Mouse (Mus musculus): ENCODE data around the gene Hs2st1.

Gene Hs2st1

DNA sequence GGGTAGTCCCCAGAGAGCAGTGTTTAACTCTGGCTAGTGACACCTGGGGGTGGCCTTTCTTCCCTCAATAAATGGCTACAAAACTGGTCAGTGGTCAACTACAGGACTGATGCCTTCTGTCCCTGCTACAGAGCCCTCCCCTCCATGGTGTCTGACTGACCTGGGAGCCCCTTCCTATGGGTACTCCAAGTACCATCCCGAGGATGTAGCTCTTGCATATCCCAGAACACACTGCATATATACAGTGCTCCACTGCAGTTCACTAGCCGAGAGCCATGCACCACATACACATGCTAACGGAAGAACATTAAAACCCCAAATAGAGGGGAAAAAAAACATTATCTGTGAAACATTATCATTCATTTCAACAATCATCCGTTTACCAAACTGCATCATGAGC lies 61.6 kb downstream of the Hs2st1 start:
- CTCF ChIA-PET, result no interaction called here

DNA sequence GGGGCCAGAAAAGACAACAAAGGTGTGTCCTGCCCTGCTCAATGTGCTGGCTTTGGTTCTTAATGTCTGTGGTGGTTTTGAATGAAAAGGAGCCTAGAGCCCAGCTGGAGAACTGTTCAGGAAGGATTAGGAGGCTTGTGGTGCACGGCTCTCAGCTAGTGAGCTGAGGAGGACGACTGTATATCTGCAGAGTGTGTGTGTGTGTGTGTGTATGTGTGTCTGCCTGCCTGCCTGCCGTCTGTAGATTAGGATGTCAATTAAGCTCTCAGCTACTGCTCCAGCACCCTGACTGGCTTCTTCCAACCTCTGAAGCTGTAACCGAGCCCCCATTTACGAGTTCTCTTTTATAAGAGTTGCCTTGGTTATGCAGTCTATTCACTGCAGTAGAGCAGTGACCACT lies 62.1 kb downstream of the Hs2st1 start:
- CTCF ChIA-PET, result no interaction called here

DNA sequence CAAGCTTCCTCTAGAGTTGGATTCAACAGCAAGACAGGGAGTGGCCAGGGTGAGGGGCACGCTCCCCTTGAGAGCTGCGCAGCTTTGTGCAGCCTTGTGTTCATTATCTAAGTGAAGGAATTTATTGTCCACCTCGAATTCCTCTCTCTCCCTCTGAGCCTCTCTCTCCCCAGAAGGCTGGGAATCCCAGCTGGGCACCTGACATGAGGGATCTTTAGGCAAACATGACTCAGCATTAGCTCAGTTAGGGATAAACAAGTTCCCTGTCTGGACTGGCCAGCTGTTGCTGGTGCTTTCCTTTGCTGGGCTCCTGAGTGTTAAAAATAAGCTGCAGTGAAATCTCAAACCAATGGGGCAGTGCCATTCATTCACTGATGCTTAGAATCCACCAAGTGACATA lies 63.8 kb downstream of the Hs2st1 start:
- CTCF ChIA-PET, result no interaction called here

DNA sequence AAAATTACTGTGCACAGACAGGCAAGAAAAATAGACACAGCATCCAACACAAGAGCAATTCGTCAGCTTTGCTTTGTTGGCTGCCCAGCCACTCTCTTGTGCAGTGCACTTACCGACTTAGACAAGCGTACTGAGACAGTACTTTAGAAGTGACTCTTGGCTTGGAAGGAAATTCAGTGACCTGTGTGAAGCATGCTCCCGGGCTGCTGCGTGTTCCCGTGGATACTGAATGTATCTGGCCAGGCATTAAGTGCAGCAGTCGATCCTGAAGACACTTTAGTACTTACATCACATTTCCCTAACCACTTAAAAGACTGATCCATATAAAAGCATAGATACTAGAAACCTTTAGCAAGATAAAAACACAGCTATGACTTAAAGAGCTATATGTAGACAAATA lies 68.1 kb downstream of the Hs2st1 start:
- CTCF ChIA-PET, result no interaction called here

DNA sequence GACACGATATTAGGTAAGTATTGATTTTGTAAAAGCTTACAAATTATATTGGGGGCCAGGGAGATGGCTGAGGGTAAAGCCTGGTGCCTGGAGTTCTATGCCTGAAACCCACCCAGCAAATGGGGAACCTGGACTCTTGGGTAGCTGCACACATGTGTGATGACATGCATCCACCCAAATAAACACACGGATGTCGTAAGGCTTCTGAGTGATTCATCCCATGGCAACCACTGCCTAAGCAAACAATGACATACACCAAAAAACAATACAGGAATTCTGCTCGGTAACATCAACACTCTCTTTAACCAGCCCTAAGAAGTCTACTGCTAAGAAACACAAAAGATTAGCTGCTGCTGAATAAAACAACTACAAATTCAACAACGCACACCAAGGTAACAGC lies 73.2 kb downstream of the Hs2st1 start:
- CTCF ChIA-PET, result no interaction called here

DNA sequence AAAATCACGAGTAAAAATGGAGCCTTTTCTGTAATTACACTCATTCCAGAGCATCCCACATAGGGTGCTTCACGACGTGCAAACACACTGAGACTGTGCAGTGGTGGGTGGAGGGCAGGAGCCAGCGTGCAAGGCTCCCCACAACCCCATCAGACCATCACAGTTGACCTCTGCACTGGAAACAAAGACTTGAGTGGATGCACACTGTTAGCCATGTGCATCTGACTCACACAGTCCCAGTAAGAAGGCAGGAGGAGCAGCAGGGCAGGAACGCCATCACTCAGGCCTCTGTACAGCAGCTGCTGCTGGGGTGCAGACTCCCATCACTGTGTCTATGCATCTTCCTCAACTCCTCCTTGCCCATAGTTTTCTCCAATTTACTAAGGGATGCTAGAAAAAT lies 75.1 kb downstream of the Hs2st1 start:
- CTCF ChIA-PET, result no interaction called here

DNA sequence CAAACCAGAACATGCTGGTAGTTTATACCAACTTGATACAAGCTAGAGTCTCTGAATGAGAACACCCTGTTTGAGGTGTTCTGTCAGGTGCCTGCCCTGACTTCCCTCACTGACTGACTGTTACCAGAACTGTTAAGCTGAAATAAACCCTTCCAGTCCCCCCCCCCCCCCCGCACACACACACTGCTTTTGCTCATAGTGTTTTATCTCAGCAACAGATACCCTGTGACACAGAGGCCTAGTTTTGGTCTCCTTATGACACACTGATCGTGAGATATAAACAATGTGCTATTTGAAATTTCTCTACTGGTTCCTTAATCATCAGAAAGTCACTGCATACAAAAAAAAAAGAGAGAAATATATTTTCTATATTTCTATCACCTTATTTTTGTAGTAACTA lies 81.2 kb downstream of the Hs2st1 start:
- CTCF ChIA-PET, result no interaction called here

DNA sequence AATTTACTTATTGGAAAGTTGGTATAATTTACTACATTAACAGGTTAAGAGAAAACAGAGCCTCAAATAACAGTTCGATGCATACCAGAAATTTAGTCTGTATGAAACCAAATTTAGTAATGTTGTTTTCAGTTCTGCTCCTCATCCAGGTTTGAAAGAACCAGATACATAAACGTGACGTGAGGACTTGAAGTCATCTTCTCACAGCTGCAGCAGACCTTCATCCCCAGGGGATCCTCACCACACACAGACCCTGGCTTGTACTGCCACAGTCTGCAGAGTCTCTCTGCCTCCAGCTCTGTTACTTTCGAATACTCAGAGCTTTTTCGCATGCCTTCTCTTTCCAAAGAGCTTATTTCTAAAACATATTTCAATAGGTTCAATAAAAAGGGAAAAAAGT lies 89.4 kb downstream of the Hs2st1 start:
- CTCF ChIA-PET, result no interaction called here

DNA sequence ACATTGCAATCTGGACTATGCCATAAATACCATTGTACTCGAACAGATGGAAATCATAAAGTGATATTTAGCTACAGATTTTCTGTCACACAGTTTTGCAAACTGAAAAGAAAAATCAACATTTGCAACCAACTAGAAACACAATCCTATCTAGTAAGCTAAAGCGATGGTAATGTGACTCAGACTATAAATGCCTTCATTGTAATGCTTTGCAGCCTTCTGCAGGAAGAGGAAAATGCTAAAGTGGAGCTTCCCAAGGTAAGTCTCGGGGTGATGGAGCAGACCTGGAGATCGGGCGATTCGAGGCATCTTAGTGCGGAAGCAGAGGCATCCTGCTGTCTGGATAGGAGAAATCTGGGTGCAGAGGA lies 91.6 kb downstream of the Hs2st1 start:
- CTCF ChIA-PET, result no interaction called here

DNA sequence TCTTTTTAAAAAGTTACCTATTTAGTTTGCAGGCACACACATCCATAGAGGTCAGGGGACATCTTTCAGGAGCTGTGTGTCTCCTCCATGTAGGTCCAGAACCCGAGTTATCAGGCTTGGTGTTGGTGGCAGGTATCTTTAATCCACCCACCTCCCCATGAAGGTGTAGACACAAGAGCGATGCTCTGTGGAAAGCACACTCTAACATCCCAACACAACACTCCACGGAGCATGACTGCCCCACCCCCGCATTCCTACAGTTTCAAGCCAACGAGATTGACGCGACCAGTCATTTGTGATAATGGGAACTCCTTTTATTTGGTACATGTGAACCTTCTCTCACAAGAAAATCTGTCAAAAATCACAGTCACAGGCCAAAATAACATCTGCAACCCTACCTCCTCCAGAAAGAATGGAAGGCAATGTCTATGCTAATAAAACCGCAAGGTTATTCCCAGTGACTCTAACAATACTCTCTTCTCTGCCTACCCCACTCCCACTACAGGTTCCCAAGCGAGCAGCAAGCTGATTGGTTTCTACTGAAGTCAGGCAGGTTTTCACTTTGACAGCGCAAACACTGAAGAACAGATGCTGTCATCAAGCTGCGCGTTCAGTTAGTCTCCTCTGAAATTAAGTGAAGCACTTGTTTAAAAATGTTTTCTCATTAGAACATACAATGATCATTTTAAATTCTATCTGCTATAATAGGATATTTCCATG lies 92.1 kb downstream of the Hs2st1 start:
- CTCF ChIA-PET, result interaction anchor here (0.6 kb wide), 1 partner anchor 277 kb away, joined by 14 read pairs; no protein-coding TSS in a partner anchor

DNA sequence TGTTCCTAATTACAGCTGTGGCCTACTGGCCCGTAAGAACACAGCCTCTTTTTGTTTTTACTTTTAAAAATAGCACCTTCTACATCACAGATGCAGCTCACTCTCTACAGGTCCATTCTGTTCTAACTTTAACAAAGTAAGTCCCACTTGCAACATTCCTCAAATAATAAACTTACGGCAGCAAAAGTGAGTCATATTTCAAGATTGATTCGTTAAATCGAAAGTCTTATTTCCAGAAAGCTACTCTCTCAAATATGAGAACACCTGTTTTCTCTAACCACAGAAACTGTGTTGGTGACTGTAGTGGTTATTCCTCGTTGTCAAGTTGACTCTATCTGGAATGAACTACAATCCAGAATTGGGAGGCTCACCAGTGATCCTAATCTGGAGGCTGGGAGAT lies 94.1 kb downstream of the Hs2st1 start:
- CTCF ChIA-PET, result no interaction called here

DNA sequence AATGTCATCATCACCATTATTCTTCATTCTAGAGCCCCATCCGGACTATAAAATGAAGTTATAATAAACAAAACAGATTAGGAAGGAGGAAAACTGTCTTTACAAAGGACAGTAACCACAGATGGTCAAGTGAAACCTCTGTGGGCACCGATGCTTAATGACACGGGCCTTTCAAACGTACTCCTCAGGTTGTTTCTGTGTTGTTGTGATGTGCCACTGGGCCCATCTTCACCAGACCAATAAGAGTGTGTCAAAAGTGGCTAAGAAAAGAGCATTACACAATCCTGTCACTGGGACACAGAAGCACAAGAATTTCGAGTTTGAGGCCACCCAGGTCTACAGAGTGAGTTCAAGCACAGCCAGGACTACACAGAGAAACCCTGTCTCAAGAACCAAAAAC lies 95.3 kb downstream of the Hs2st1 start:
- CTCF ChIA-PET, result no interaction called here

DNA sequence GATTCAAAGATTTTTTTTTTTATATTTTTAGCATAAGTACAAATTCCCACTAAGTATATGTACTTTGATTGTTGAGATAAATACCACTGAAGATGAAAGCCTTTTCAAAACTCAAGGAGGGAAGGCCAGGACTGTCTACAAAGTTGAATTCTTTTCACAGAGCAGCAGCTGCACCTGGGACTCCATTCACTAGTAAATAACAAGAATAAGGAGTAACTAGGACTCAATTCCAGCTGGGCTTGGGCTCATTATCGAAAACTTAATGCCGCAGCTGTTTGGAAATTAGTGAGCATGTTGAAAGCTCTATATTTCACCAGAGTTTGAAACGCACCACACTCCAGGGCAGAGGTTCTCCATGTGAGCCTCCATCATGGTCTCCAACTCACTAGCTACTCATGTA lies 98.0 kb downstream of the Hs2st1 start:
- CTCF ChIA-PET, result no interaction called here

DNA sequence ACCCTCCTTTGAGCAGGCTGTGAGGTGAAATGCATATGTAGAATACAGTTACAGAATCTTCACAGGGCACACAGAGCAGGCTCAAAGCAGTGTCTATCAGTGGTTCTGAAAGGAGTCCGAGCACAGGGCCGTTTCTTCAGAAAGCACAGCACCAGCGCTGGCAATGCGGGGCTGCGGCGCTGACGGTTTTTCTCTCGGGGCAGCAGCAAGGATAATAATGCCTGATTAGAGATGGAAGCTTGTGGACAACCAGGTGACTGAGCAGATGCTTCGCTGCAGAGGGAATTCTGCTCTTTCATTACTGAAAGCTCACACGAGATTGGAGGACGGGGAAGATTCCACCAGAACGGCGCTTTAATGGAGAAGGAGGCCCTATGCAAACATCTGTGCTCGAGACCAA lies 99.1 kb downstream of the Hs2st1 start:
- CTCF ChIA-PET, result interaction anchor here (0.7 kb wide), 1 partner anchor 240 kb away, joined by 6 read pairs; no protein-coding TSS in a partner anchor

DNA sequence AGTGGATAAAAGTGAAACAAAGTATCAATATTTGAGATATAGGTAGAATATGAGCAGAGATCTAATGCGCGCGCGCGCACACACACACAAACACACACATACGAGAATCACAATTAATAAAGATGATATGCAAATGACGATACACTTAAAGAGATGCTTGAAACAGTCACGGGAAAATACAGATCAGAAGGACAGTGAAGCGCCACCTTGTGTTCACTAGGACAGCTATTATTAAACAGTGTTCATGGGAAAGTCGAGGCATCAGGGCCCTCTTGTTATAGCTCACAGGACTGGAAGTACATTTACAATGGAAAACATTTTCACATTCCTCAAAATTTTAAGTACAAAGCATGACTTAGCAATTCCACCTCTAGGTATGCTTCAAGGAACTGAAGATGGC lies 102.5 kb downstream of the Hs2st1 start:
- CTCF ChIA-PET, result interaction anchor here (0.8 kb wide), 1 partner anchor 196 kb away, joined by 3 read pairs; no protein-coding TSS in a partner anchor

DNA sequence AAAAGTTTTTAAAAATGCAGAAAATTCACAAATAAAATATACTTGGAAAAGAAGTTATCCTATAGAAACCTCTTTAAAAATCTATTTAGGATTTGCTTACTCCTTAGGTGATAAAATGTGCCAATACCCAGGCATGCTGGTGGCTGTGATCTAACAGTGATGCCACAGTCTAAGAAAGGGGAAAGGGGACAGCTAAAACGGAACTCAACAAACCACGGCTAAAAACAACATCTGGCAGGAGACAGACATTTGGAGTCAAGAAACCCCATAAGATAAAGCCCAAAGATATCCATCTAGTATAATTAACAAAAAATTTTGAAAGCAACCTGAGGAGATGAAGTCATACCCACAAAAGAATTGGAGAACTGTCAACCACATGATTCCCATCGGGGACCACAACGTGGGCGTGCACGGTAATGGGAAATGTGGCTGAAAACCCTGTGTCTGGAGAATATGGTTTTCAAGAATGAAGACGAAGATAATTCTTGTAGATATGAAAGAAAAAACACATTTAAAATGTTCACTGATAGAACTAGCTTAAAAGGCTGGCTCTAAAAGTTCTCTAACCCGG lies 103.8 kb downstream of the Hs2st1 start:
- CTCF ChIA-PET, result no interaction called here

DNA sequence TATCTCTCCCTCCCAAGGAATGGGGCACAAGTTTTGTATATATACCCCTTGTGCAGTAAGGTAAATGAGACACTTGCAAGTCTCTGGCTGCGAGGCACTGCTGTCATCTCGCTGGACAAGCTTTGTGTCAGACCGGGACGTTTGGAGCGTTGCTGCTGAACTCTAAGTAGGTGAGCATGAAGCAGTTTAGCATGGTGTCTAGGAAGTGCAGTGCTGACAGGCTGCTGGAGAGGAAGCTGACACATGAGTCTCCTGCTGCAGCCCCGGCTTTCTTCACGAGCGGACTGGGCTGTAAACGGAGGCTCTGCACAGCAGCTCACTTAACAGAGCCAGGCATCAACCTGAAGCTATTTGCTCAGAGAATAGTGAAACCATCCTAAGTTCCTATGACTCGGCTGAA lies 107.3 kb downstream of the Hs2st1 start:
- CTCF ChIA-PET, result no interaction called here

DNA sequence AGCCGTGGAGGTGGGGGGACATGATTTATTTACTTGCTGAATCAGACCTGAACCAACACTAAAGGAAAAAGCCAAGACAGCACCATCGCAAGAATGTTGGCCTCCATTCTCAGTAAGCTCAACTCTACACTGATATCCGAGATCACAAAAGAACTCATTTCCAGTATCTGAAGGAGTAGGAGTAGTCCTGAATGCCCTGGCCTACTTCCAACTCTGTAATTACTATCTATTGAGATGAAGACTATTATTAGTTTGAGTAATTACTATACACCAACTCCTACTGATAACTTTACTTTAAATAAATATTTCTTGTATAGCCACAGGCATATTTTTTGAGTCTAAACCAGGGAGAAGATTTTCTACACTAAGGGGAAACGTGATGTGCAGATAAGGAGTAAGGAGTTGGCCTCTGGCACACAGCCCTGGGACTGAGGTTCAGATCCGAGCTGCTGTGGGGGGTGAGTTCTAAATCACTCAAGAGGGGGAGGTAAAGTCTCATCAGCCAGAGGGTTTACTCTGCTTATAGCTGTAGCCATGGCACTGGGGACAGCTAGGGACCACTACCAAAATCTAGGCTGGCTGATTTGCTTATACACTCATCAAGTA lies 109.7 kb downstream of the Hs2st1 start:
- CTCF ChIA-PET, result no interaction called here

DNA sequence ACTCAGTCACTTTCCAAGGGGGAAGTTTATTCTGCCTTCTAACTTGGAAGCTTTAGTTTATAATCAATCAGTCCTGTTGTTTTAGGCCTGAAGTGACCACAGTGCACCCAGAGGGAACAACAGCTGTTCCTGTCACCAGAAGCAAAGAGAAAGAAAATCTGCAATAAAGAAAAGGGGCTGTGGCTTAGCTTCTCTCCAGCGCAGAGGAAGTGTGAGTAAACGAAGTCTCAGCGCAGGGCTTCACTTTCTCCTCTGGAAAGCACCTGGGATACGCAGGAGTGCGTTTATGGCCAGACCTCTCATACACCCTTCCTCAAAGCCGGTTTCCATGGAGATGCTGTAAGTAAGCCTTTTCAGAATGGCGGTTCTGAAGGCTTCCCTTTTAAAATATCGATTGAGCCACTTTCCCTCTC lies 110.7 kb downstream of the Hs2st1 start:
- CTCF ChIA-PET, result no interaction called here

DNA sequence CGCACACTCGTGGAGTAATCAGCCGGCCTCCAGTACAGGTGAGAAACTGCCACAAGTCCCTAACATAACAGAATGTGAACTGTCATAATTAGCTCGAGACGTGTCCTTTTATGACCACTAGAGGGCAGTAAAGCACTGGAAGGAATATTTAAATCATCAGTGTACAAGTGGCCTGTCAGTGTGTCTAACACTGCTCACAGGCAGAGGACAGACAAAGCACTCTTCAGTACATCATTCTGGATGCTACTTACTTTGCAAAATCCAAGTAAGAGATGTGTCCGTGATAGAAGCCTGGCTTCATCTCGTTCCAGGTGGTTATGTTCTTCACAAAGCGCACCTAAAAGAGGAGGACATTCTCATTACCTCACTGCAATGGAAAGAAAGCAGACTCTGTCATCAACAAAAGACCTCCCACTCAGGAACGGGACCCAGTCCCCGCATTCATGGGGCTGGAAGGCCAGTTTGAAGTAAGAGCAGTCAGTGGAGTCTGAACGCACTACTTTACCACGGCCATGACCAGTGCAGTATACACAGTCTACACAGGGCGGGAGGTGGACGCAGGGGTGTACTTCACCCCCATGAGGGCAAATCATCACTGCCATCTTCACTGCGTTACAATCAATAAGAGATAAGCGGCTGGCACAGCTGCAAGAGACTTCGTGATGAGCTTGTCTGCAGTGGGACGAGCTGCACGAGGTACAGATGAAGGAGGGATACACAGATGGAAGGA lies 116.1 kb downstream of the Hs2st1 start:
- CTCF ChIA-PET, result no interaction called here

DNA sequence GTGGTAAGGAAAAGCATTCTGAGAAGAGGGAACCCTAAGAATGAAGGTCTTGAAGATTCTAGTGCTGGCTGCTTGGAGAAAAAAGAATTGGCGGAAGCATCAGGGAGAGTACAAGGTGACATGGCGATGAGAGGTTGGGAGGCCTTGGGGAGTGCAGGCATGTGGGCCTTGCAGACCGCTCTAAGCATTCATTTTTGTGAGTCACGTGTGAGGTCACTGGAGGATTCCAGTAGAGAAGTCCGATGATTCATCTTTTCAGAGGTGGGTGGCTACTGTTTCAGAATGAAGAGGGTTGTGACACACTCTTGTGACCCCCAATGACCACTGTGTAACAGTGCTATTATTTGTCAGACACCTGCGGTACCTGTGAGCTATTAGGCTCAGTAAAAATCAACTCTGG lies 121.0 kb downstream of the Hs2st1 start:
- CTCF ChIA-PET, result interaction anchor here (0.5 kb wide), 1 partner anchor 156 kb away, joined by 5 read pairs; no protein-coding TSS in a partner anchor

DNA sequence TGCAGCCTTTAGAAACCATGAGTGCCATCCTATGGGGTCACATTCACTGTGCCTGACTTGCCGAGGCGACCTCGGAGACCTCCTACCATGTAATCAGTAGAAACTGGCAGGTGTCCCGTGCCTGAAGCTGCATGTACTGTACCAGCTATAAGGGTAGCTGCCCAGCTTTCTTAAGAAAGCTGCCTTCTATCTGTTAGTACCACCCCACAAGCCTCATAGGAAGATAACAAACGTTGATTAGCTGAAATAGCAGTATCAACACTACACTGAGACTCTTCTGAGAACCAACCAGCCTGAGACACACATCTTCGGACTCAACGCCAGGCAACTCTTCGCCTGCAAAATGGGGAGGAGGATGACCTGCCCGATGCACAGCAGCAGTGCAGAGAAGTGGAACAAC lies 122.1 kb downstream of the Hs2st1 start:
- CTCF ChIA-PET, result no interaction called here

DNA sequence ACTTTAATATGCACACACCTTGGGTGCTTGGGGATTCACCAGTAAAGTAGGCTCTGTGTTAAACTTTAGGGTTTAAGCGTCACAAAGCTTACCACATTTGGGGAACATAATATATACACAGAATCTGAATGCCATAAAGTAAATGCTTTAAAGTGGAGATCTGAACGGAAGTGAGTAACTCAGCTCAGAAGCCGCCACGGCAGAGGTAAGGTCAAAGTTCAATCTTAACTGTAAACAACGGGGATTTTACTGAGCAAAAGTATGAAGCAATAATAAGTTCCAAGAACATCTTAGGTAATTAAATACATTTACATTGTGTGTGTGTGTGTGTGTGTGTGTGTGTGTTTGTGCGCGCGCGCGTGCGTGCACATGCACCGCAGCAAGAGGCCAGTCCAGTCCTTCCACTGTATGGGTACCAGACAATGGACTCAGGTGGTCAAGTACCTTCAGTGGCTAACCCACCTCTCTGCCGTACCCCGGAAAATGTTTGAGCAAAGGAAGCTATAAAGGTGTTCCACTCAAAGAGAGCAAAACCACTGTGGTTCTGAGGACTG lies 123.8 kb downstream of the Hs2st1 start:
- CTCF ChIA-PET, result no interaction called here
